Mouse (Mus musculus) layer of hippocampus, postnatal 25 days (tissue): ENCODE measurements at regions not wholly inside any gene's neighbourhood (a gene's known extent, or its start where the extent isn't known, plus 50 kb on each side); places are given as distances from the start of the nearest gene placed in this dataset.

Experiments
- DNase-seq, 2 experiments: peaks; one replicate each; pipeline ENCODE4 v3.0.0; 2022; ENCODE audit warnings: mixed read lengths in 2 of 2, low spot score in 1 of 2; ENCODE audit errors: extremely low spot score in 1 of 2

DNA sequence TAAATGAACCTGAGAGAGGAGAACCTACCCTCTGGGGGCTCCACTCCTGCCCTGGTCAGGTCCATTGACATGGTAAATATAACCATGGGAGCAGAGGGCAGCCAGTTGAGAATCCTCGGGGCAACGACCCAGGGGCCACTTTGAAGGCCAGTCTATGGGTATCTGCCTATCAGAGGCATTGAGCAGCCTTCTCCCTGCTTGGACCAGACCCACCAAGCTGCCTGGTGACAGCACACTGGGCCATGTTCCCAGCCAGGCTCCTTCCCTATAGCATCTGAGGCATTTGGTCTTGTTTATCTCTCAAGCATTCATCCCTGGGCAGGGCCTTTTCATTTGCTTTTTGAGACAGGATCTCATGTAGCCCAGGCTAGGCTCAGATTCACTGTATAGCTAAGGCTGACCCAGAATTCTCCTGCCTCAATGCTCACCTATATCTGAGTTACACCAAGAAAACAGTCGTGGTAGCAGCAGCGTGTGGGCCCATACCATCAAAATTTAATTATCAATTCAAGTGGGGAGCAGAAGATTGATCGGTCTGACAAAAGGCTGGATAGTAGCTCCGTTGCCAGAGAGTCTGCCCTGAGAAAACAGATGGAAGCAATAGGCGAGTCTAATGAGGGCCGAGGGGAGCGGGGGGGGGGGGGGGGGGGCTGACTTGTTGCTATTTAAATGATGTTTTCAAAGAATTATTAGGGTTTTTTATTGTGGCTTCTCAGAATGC lies 141.7 kb downstream of the Tfap2c start:
- no peak for DNase-seq

- DNase-seq, result no peak
Measured at GRCm38 (mm10) chr2:172698961-172699360, 149.6 kb downstream of the Tfap2c start.

DNA sequence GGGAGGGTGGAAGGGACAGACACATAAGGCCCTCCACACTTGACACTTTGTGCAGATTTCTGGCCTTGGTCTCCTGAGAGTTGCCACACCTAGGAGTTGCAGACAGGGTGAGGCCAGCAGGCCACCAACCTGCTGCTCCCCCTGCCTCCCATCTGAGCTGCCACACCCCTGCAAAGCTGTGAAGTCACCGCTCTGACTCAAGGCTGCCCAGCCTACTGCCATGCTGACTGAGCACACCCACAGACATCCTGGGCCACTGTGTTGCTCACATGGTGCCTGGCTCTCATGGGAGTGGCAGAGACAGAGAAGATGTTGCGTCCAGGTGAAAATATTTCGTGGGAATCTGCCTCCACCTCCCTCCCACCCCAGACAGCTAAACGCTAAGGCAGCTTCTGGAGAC lies 150.3 kb downstream of the Tfap2c start:
- DNase-seq, result no peak

DNA sequence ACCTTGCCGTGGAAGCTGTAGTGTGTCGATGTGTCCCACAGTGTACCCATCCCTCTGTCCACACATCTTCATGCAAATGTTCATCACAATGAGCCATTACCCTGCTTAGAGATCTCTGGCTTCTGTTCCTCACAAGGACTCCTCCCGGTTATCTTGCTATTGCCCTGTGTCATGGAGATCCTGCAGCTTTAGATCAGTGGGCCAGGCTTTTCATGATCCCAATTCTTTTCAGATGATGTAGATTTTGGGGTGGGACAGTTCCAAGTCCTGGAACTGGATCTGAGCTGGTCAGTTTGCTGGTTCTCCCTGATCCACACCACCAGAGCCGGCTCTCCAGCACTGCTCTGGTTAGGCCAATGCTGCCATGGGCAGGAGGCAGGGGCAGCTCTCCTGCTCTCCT lies 161.2 kb downstream of the Tfap2c start:
- DNase-seq, result no peak

- DNase-seq, result no peak
Measured at GRCm38 (mm10) chr2:172726701-172727100, 177.3 kb downstream of the Tfap2c start.

GRCm38 (mm10) chr2:172727576-172727975 lies 178.2 kb downstream of the Tfap2c start:
- DNase-seq, result no peak

DNA sequence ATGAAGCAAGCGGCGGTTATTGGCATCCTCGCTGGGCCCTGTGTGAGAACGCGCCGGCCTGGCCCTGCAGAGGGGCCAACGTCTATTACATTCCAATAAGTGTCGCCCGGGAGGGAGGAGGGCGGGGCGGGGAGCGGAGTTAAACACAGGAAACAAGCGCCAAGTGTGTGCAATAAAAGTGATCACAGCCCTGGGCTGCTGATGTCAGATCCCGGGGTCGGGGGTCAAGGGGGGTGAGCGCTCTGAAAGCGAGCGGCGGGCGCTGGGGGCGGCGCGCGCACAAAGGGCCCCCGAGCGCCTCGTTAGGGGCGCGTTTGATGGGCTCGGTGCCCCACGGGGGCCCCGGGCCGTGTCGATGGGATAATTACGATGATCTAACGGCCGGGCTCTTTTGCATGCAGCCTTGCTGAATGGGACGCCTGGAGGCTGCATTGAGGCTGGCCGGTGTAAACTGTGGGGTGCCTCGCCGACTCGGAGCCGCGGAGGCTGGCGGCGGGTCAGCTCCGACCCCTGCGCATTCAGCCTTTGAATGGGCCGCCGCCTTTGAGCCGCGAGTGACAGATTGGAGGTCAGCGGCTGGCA lies 178.9 kb downstream of the Tfap2c start:
- DNase-seq, result peak in 1 of 2 experiments; percentile 23

- no peak for DNase-seq
Measured at GRCm38 (mm10) chr2:172729151-172729550, 179.8 kb downstream of the Tfap2c start.

DNA sequence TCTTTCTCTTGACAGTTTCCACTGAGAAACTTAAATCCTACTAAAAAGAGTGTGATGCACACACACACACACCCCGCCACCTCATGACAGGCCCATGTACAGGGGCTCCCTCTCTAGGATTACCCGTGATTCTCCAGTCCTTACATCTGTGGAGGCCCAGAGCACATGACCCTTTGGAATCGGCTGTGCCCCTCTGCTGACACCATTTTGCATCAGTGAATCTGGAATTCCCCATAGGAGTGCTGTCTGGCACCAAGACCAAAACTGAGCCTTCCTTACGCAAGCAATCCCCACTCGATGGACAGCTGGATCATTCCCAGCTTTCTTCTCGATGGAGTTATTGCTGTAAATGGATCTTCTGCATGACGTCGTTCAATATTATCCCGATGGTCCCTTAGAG lies 180.3 kb downstream of the Tfap2c start:
- DNase-seq, result no peak

DNA sequence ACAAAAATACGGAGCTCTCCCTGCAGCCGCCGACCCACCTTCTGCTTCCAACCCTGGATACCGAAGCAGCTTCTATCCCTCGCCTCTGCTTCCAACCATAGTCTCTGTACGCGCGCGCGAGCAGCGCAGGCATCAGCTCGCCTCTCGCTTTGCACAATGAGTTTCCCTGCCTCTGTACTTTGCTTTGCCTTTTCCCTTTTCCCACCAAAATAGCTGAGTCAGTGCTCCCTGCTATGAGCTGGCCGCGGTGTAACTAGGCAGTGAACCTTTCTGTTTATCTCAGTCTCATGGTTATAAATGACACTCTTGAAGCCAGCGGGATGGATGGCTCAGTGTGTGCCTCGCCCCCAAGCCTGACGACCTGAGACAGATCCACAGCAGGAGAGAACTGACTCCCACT lies 182.0 kb downstream of the Tfap2c start:
- no peak for DNase-seq

- no peak for DNase-seq
Measured at GRCm38 (mm10) chr2:172732453-172733210, 183.2 kb downstream of the Tfap2c start.

GRCm38 (mm10) chr2:172733403-172733995 lies 184.1 kb downstream of the Tfap2c start:
- no peak for DNase-seq

- no peak for DNase-seq
Measured at GRCm38 (mm10) chr2:172735621-172736020, 186.2 kb downstream of the Tfap2c start.

DNA sequence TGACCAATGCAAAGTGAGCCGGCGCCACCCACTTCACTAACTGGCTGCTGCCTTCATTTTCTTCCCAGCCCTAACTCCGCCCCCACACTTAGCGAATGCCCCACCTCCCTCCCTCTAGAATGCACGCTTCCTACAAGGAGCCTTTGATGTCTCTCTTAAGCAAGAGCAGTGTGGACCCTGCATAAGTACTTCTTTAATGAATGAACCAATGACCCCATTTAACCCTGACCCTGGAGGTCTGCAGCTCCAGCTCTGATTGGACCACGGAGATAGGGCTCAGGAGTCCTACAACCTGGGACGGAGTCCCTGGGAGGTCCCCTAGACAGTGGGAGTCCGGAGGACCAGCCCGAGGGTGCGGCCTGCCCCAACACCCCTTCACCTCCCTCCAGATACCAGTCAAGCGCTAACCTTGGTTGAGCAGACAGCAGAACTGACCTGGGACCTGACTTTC lies 189.7 kb downstream of the Tfap2c start:
- DNase-seq, result no peak

DNA sequence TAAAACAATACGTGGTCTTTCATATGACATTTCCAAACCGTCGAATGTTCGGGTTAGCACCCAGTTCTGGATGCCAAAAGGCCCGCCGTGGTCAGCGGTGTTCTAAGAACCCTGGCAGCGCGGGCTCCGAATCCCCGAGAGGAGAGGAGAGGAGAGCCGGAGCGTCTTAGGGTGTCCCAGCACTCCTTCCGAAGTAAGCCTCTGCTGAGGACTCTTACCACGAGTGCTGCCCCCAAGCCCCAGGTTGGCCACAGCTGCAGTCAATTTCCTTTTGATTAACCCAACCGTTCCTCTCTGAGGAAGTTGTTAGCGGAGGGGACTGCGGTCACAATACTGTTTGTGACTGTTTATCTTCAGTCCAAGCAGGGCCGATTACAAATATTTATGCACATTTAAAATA lies 190.1 kb downstream of the Tfap2c start:
- DNase-seq, result no peak

DNA sequence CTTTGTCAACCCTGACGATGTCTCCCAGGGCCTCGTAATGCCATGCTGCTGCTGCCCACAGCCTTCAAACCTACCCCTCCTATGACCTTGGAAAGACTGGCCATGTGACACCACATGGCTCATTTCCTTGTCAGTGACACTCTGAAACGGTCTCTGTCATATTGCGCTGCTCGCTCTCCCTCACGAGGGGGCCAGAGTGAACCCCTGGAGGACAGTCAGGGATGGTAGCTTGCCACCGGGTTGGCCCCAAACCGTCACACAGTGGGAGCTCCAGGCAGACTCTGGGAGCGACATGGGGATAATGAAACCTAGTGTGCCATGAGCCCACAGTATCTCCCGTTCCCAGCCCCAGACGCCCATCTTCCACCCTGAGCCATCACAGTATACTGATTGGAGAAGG lies 188.8 kb downstream of the Bmp7 start:
- DNase-seq, result no peak

- no peak for DNase-seq
Measured at GRCm38 (mm10) chr2:172755686-172756471, 184.2 kb downstream of the Bmp7 start.

GRCm38 (mm10) chr2:172756472-172756860 lies 183.7 kb downstream of the Bmp7 start:
- peak in 1 of 2 experiments; percentile 18 for DNase-seq

DNA sequence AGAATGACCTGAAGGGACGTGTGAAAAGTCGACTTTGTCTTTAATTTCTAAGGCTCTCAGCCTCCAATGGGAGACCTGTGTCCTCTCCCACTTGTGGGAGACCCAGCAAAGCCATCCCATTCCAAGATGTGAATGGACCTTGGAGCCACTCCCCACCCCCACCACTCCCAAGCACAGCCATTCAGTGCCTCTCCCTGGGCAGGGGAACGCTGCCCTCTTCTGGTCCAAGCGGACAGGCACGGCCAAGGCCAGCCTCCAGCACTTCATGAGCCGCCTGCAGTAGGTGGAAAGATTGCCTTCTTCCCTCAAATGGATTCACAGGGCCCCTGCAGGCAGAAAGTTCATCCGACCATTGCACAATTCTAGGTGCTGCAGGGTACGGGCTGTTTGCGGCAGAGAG lies 181.6 kb downstream of the Bmp7 start:
- DNase-seq, result peak in 1 of 2 experiments; percentile 54

- DNase-seq, result no peak
Measured at GRCm38 (mm10) chr2:172765260-172765659, 174.9 kb downstream of the Bmp7 start.
